Mouse (Mus musculus): Measurements from ENCODE around the gene Izumo3. TPM values are rescaled to one million over a fixed set of nuclear protein-coding genes. Genes with fewer than 3 reads are reported as not detected.

The Izumo3 gene
- not detected in 2 replicates for polyA plus RNA-seq (2012; rRNA removed)

GRCm38 (mm10) chr4:92147134-92147533 lies at the start of gene Izumo3:
Gene Izumo3 (minus strand): TSS chr4:92147234.

DNA sequence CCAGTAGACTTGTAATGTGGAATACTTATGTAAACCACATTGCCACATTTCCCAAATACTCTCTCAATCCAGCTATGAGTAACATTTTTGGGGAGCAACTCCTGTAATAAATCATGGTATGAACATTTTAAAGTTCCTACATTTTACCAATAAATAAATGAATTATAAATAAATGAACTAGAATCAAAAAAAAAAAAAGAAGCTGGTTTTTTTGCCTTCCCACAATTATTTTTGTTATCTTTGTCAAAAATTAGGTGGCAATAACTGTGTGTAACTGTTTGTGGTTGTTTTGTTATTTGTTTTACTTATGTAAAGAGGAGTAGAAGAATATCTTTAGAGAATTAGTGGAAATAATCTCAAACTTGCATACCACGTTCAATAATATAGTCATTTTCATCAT lies 44.6 kb upstream of the Izumo3 start, which contains the start of gene Gm12666:
TSS of gene Gm12666 (minus strand) at position 101 of the 400 bp plus-strand sequence.

Other genes starting within 250 kb of the Izumo3 start
- not detected in 2 replicates for gene Gm12666, start 44.5 kb upstream of the Izumo3 start, polyA plus RNA-seq (2012; rRNA removed)